Mouse (Mus musculus): Measurements from ENCODE around the gene Leo1.

The Leo1 gene

DNA sequence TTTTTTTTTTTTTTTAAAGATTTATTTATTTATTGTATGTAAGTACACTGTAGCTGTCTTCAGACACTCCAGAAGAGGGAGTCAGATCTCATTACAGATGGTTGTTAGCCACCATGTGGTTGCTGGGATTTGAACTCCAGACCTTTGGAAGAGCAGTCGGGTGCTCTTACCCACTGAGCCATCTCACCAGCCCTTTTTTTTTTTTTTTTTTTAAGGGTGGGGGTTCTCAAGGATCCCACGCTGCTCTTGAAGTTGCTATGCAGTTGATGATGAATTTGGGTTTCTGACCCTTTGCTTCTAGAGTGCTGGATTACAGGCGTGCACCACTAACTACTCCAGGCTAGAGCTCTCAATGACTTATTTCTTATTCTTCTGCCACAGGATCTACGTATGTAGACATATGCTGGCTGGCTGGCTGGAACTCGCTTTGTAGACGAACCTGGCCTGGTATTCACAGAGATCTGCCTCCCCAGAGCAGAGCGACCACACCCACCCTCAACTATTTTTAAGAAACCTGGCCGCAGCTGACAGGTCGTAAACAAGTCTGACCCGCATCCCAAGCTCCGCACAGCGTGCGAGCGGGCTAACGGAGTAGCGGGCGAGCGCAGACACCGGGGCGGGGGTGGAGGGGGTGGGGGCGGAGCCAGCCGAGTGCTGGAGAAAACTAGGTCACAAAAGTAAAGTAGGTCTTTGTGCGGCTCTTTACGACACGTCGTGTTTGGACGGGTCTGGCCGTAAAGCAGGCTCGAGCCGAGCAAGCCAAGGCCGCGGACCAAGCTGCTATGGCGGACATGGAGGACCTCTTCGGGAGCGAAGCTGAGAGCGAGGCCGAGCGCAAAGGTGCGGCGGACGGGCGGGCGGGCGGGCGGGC lies at the start of gene Leo1:
Gene Leo1, plus strand, starts transcription at position 729 of the 871 bp plus-strand sequence.
- DNase-seq: peak; percentile 94

DNA sequence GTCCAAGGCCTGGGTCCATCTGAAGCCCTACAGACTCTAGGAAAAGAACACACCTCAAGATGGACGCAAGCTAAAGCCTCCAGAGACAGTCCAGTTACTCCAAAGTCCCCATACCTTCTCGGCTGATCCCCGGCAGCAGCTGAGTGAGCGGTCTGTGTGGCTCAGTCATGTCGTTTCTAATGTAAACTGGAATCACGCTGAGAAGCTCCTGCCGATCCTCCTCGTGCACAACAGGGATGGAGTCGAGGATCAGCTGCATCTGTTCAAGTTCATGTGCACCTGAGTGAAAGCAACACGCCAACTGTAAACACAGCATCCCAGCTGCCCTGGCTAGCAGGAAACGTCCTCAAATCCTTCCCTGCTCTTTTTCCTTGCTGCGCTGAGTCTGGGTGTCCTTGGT lies 48.1 kb upstream of the Leo1 start:
- DNase-seq: no peak

DNA sequence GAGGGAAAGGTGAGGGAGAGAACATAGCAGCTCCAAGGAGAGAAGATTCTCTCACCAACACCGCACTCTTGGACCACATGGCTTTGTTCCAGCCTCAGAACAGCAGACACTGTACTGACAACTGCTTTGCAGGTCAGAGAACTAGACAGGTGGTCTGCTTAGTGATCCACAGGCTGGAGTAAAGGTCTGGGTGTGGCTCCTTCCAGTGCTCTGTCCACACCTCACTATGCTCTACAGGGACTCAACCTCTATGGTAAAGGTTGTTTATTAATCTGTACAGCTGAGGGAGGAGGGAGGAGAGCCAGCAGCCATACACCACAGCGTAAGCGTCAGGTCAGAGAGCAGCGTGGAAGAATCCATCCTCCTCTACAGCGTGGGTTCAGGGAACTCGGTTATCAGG lies 45.4 kb upstream of the Leo1 start:
- DNase-seq: no peak

DNA sequence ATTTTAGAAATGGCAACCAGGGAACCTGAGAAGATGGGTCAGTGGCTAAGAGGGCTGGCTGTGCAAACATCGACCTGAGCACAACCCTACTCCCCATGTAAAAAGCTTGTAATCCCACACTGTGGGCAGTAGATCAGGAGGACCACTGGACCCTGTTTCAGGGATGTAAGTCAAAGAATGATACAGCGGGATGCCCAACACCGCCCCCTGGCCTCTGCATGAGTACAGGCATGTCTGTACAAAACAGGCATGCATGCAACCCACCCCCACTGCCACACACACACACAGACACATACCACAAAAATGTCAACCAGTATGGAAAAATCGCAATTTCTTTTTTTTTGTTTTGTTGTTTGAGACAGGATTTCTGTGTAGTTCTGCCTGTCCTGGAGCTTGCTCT lies 42.3 kb upstream of the Leo1 start:
- DNase-seq: no peak

DNA sequence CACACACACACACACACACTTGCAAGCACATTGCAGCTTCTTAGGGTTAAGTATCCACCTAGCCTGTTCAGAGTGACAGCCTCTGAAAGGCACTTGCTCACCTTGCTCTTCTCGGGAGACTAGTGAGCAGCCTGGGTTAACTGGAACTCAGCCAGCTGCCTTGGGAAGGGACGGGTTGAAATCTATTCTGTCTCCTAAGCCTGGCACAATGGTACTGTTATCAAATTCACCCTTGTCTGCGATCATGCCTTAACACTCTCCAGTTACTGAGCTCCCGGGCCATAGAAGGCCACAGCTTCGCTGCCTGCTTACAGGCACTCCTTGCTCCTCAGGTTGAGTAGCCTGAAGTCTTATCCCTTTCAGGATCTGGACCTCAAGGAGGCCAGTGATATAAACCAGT lies 40.7 kb upstream of the Leo1 start:
- no peak for DNase-seq

DNA sequence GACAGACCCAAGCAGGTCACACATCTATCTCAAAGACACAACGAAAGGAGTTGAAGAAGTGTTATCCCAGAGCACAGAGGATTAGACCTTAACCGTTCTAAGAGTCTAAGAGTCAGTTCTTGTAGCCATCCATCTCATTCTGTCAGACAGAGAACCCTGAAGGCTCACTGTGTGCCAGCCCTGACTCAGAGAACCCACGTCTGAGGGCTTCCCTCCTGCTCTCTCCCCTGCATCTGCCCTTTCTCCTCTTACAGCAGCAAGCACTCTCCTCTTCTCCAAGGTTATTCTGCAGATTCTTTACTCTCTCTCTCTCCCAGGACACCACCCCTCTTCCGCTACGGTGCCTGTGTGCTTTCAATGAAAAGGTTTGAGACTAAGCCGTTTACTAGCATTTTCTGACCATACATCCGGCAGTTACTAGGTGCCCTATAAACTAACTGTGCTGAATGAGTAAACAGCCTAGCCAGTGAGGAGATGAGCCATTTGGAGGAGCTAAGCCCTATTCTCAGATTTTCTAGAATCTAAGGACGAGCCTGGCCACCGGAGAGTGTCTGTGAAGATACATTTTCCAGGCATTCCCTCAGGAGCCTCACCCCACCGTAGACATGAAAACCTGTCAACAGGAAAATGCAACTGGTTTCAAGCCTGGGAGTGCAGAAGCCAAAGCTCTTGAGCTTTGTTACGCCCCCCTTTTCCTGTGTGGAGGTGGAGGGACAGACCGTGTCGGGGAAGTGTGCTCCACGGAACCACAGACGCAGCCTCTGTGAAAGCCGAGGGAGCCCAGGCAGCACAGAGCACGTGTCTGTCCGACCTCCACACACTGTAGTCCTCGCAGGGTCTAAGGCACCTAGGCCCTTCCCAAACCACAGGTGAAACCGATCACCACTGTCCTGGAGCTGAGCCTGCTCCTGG lies 39.5 kb upstream of the Leo1 start:
- DNase-seq: no peak

DNA sequence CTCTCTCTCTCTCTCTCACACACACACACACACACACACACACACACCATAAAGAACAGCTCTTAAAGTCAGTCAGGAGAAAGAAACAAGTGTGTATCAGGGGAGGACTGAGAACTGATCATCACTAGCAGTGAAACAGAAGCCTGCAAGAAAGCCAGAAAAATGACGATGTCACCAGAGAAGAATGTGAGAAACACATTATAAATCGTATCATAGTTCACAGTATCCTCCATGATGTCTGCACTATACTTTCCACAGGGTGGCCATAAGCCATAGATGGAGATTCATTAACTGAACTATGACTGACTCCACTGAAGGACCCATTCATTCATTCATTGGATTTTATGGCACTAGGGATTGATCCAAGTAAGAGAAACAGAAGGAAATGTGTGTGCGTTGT lies 37.8 kb upstream of the Leo1 start:
- DNase-seq: no peak

DNA sequence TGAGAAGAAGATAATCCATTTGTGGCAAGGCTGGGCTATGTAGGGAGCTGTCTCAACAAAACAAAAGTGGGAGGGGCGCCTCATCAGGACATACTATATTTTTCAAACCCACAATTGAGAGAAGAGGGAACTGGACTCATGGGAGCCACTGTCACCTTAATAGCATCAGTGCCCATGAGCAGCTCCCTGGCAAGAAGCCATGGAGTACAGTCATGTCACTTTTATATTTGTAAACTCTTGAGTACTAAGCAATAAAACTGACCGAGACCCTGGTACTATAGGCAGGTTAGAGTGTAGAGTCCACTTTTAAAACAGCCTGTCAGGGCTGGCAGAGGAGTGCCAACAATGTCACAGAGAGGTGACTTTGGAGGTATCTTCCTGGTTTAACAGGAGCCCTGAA lies 35.2 kb upstream of the Leo1 start:
- no peak for DNase-seq

DNA sequence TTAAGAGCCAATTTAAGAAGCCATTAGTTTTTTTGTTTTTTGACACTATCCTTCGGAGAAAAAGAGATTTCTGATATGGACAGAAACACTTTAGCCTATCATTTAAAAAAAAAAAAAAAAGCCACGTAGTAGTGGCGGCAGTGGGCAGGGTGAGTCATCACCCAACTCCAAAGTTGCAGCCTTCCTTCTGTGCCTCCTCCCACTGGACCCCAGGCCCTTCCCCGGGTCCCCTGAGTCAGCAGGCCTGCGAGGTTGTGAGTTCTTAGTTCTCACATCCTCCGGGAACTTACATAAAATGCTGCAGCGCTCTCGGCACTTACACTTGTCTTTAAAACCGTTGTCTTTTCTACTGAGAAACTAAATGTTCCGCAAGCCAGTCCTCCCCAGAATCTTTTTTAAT lies 33.5 kb upstream of the Leo1 start:
- no peak for DNase-seq

DNA sequence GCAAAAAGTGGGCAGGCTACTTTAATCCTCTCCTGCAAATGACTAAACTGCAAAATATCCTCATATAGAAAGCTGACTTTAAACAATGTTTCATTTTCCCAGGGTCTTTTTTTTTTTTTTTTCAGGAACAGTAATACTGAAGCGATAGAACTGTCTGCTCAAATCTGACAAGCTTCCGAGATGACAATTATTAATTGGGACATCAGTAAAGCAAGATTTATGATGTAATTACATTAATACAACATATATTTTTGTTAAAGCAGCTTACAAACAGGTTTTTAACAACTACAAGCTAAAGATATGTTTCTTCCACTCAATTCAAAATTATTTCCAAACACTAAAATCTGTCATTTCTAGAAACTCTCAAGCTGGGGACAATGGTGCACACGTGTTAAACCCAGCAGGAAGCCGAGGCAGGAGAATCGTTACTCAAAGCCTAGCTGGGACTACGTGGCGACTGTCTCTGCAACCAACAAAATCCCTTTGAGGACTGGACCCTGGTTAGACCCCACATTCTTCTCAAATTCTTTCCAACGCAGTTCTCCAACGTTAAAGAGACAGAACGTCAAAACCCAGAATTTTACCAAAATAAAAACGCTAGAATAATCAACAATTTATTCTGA lies 33.0 kb upstream of the Leo1 start:
- no peak for DNase-seq

DNA sequence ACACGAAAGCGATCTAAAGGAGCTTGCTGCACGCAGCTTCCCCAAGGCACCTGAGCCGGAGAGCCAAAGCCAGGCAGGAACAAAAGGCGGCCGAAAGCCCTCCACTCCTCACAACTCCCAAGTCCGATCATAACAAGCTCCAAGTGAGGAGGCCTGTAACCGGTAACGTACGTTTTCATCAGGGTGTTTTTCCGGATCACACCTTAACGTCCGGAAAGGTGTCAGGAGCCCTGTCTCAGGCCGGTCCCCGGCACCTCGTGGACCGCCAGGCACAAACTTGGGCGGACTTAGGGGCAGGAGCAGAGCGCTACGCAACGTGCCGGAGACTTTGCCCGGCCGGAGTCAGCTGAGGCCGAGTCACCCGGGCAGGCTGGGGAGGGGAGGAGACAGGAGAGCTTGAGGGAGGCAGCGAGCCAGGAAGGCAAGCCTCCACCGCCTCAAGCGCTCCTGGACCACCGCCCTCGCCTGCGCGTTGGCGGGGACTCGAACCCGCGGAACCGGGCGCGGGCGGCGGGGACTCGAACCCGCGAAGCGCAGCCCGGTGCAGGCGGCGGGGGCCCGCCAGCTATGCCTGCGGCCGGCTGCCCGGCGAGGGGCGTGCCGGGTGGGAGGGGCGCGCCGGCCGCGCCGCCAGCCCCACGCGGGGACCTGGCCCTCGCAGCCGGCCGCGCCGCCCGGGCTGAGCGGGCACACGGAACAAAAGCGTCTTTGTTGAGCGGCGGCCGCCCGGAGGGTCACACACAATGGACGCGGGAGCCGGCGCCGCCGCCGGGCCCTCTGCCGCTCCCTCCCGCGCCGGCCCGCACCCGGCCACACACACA lies 32.1 kb upstream of the Leo1 start:
- peak; percentile 84 for DNase-seq

DNA sequence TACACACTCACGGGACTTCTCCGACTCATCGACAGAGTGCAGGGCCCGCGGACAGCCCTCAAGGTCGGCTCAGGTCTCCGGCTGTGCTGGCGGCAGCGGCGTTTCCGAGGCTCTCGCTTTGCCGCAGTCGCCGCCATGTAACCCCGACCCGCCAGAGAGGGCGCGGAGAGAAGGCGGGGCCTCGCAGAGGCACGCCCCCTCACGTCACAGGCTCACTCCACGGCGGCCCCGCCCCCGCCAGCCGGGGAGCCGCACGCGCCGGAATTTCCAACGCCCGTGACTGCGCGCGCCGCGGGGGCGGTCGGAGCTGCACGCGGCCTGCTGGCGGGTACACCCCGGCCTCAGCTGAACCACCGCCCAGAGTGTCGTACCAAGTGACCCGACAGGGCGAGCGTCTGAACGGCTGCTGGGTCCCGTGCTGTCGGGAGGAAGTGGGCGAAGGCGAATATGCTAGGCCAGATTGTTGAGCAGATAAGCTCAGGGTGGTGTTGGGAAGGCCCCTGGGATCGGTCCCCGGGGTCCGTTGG lies 31.4 kb upstream of the Leo1 start, which contains the start of gene Mapk6:
Gene Mapk6, minus strand, starts transcription at position 154 of the 527 bp plus-strand sequence.
- peak; percentile 97 for DNase-seq

DNA sequence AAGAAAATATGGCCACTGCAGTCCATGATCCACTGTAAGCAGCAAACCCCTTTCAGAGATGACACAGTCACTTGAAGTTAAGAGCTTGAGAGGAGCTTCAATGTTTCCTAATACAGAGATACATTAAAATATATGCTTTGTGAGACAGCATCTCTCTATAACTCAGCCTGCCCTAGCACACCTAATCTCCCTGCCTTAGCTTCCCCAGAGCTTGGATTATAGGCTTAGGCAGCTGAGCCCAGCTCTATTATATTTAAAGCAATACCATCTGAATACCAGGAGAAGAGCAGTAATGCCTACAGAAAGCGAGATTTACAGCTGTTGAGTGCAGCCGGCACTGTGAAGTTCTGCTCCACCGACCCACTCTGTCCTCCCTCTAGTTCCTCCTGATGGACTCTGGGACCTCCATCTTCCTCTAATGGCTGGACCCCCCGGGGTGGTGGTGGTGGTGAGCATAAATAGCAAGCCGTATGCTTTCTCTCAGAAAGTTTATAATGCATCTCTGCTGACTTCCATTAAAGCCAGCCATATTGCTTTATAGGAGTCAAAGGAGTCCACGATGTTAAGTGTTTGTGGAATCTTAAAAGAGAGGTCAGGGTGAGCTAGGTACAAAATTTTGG lies 30.3 kb upstream of the Leo1 start:
- DNase-seq: peak; percentile 58

DNA sequence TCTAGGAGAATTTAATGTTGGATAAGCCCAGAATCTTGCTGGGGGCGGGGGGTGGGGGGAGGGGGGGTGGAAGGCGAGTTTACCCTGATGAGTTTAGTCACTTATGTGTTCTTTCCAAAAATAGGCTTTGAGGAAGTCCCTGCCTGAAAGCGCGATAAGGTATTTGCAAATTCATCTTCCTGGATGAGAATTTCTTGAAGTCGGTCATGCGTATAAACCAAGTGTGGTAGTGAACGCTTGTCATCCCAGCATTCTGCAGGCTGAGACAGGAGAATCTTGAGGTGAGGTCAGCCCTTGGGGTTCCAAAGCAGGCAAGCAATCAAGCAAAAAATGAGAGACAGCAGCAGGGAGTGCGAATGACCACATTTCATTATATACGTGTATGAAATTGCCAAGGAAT lies 29.7 kb upstream of the Leo1 start:
- DNase-seq: no peak

DNA sequence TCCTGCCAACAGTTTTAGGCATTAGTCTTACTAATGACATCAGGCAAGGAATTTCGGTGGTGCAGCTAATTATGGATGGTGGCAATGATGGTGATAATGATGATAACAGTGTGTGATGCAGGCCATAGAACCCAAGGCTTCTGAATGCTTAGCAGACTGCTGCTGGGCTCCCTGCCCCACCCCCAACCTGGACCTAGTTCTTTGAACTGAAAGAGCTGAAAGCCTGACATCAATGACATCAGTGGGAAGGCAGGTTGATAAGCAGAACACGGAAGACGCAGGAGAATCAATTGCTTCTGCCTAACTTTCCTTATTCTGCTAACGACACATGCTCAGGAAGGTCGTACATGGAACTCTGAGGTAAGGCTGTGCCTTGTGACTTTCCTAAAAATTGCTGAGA lies 28.1 kb upstream of the Leo1 start:
- DNase-seq: no peak

DNA sequence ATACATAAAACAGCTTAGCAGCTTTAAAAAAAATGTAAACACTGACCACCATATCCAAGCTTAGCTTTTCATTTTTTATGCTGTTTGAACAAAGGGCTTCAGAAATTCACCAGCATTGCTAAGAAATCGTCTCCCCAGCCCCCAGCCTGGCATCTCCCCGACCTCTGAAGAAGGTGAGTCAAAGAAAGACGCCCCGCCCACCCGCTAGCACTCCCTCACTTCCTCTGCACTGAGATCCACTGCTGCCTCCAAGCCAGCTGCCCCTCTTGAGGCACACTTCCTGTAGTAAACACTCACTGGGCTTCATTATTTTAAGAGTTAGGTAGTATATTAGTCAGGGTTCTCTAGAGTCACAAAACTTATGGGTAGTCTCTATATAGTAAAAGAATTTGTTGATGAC lies 27.1 kb upstream of the Leo1 start:
- no peak for DNase-seq

DNA sequence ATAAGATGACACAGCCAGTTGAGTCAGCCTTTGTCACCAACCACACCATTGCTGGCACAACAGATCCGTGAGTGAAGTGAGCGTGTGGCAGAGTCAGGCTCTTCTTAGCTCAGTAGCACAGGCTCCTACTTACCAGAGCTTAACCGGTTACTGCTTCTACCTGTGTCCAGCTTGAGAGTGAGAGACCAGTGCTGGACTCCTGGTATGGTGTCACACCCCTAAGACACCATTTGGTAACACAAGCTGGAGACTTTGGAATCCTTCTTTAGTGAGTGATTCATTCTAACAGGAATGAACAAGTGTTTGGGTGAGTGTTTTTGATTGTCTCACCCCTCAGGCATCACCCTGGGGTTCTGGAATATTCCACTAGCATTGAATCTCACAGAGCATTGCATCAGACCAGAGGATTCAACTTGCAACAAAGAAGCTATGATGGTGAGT lies 19.1 kb upstream of the Leo1 start:
- no peak for DNase-seq

DNA sequence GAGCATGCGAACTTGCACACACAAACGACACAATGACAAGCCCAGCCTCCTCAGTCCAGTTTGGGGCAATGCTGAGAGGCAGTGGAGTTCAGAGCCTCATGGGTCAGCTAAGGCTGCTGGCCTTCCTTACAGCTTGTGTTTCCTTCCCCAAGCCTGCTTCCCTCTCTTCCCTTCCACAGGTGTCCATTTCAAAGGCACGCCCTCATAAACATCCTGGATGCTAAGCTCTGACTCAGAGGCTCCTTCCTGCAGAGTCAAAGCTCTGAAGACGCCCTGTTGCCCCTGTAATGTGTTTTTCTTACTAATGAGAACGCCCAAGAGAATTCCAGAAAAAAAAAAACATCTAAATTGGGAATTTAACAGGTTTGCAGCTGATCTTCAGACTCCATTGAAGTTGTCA lies 17.6 kb upstream of the Leo1 start:
- DNase-seq: no peak

DNA sequence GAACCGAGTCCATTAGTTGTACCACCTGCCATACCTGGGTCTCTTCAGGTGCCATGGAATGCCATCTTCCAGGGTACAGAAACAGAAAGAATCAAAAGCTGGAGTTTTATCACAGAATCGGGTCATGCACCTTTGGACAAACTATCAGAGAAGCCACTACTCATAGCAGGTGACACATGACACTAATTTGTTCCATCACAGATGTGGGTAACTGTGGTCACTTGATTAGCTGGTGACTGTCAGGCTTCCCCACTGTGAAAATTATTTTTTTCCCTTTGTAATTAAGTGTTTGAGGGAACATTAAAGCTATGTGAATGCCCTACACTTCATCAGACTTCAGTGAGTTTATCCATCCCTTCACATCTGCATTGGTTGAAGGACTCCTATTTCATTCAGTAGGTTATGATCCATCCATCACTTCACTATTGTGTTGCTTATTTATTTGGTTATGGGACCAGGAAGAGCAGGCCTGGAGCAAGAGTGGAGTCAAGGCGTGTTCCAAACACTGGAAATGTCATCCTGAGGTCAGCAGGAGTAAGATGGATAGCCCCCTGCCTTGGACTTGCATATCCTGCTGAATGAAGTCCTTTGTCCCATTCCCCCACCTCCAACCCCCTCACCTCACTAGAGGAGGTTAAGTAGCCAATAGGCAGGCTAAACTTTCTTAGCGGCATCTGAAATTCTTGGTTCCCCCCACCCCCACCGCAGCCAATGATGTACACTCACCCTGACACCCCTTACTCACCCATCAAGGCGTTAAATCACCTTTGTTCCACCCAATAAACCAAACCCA lies 16.8 kb upstream of the Leo1 start:
- DNase-seq: no peak

DNA sequence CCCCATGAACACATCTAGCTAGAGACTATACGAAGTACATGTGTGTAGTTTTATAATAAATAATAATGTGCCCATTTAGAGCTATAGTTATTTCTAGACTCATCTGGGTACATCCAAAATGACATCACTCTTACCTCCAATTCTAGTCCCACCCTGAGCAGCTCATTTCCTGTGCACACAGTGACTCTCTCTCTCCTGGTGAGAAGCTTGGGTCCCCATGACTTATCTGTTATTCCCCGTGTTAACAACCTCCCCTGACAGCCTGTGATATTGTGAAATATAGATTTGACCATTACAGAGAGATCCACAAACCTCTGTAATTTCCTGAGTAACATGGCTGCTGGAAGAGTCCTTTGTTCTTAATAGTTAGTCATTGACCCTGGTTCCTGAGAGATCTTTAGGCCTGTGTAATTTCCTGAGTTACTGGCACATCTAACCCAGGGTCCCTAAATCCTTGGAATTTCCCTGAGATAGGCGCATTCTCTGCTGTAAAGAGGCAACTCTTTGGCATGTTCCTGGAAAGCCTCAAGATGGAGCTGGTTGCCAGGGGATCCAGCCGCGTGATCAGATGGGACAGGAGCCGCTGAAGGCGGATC lies 15.4 kb upstream of the Leo1 start:
- no peak for DNase-seq

Data from cerebellum, adult 9-11 months (tissue).